Mouse (Mus musculus) small intestine, adult 2 months (tissue): Measurements from ENCODE around the gene Wdr59.

ENCODE experiments used
- CTCF ChIP-seq: fragments of 200-500 bp; IDR thresholded peaks from 2 replicates; pipeline ENCODE4 v1.5.1; 2012; ENCODE audit warnings: low read depth, mild to moderate bottlenecking, control low read depth, inconsistent platforms, low read length, moderate library complexity, mixed read lengths; ENCODE audit not compliant: insufficient replicate concordance, insufficient read length; ENCODE audit errors: extremely low read depth
- POLR2A ChIP-seq: fragments of 200-500 bp; IDR thresholded peaks from 2 replicates; pipeline ENCODE4 v1.6.1; 2012; ENCODE audit warnings: low read depth, mild to moderate bottlenecking, control low read depth, inconsistent platforms, low read length, moderate library complexity

DNA sequence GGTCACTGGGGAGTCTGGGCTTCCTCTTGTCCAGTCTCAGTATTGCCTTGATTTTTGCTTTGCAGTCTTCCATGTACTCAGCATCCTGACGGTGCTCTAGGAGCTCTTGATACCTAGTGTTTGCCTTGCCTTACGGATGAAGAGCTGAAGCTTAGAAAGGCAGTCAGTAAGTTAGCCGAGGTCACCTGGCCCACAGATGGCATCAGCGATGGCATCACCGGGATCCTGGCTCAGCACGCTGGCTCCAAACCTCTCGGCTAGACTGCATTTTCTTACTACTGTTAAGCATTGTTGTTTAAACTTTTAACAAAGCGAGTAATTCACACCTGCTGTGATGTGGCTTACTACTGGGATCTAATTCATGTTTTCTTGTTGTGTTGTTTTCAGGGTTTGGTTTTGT lies 8.4 kb downstream of the Wdr59 start:
- TF ChIP-seq POLR2A: no peak
- TF ChIP-seq CTCF: no peak
